Mouse (Mus musculus): ENCODE results near the gene Loxl1.
A peak's percentile ranks its signal among the peaks of the same experiment; 100 is the strongest.

The Loxl1 gene

GRCm38 (mm10) chr9:58312944-58313359, at the start of gene Loxl1:
Loxl1 (minus strand) TSS chr9:58313186.
- DNase-seq (ENCODE audit: low spot score), result peak; percentile 31

GRCm38 (mm10) chr9:58361956-58362355, 49.0 kb upstream of the Loxl1 start:
- no peak for DNase-seq (ENCODE audit: low spot score)

- no peak for DNase-seq (ENCODE audit: low spot score)
These were observed 48.4 kb upstream of the Loxl1 start for GRCm38 (mm10) chr9:58361373-58361772.

GRCm38 (mm10) chr9:58355262-58356050, 42.5 kb upstream of the Loxl1 start:
- DNase-seq (ENCODE audit: low spot score), result no peak

- no peak for DNase-seq (ENCODE audit: low spot score)
These were observed 41.7 kb upstream of the Loxl1 start for GRCm38 (mm10) chr9:58354701-58355100.

GRCm38 (mm10) chr9:58353224-58353623, 40.2 kb upstream of the Loxl1 start:
- DNase-seq (ENCODE audit: low spot score), result no peak

- no peak for DNase-seq (ENCODE audit: low spot score)
These were observed 34.8 kb upstream of the Loxl1 start for GRCm38 (mm10) chr9:58347795-58348194.

GRCm38 (mm10) chr9:58346498-58346897, 33.5 kb upstream of the Loxl1 start:
- no peak for DNase-seq (ENCODE audit: low spot score)

GRCm38 (mm10) chr9:58345963-58346362, 33.0 kb upstream of the Loxl1 start:
- DNase-seq (ENCODE audit: low spot score), result no peak

- DNase-seq (ENCODE audit: low spot score), result no peak
These were observed 28.8 kb upstream of the Loxl1 start for GRCm38 (mm10) chr9:58341795-58342194.

- DNase-seq (ENCODE audit: low spot score), result no peak
These were observed 23.8 kb upstream of the Loxl1 start for GRCm38 (mm10) chr9:58336650-58337281.

- DNase-seq (ENCODE audit: low spot score), result no peak
These were observed 18.3 kb upstream of the Loxl1 start for GRCm38 (mm10) chr9:58331276-58331675.

GRCm38 (mm10) chr9:58330293-58330692, 17.3 kb upstream of the Loxl1 start:
- DNase-seq (ENCODE audit: low spot score), result no peak

GRCm38 (mm10) chr9:58327382-58327781, 14.4 kb upstream of the Loxl1 start:
- DNase-seq (ENCODE audit: low spot score), result no peak

GRCm38 (mm10) chr9:58326477-58327180, 13.6 kb upstream of the Loxl1 start:
- DNase-seq (ENCODE audit: low spot score), result no peak

GRCm38 (mm10) chr9:58321681-58322080, 8.7 kb upstream of the Loxl1 start:
- DNase-seq (ENCODE audit: low spot score), result no peak

- no peak for DNase-seq (ENCODE audit: low spot score)
These were observed 5.3 kb upstream of the Loxl1 start for GRCm38 (mm10) chr9:58318317-58318716.

- DNase-seq (ENCODE audit: low spot score), result no peak
These were observed 4.4 kb upstream of the Loxl1 start for GRCm38 (mm10) chr9:58317381-58317780.

- DNase-seq (ENCODE audit: low spot score), result no peak
These were observed 3.8 kb upstream of the Loxl1 start for GRCm38 (mm10) chr9:58316784-58317183.

- no peak for DNase-seq (ENCODE audit: low spot score)
These were observed 2.9 kb upstream of the Loxl1 start for GRCm38 (mm10) chr9:58315850-58316249.

- no peak for DNase-seq (ENCODE audit: low spot score)
These were observed 1.8 kb upstream of the Loxl1 start for GRCm38 (mm10) chr9:58314682-58315360.

GRCm38 (mm10) chr9:58312196-58312943, 616 bp downstream of the Loxl1 start:
- peak; percentile 40 for DNase-seq (ENCODE audit: low spot score)
